Mouse (Mus musculus): ENCODE measurements around the gene Usp22. TPM values are rescaled to one million over a fixed set of nuclear protein-coding genes. Genes with fewer than 3 reads are reported as not detected.

The Usp22 gene
- polyA plus RNA-seq, 1 experiment from 2014 or later = 60.7 TPM

DNA sequence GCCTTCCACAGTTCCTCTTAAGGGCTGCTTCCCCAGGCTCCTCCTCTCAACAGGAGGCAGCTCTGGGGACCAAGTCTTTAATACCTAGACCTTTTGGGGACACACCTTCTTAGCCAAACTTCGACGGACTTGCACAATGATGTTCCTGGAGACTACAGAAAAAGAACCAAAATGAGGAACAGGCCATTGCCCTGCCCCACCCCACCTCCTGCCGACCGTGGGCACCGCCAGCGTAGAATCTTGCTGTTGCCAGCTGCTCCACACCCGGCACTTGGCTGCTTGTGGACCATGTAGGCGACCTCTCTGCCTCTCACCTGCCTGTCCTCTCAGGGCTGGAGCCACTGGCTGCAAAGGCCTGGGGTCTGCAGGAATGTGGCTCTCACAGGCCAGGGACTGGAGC lies 58.6 kb downstream of the Usp22 start:
- Histone ChIP-seq H3K9ac (no peak overlapping the region), H3K4me2 (no peak overlapping the region), H3K27ac (no peak overlapping the region), H3K9me3 (replicated peaks) (no peaks in the 10 kb centered on the region), H3K4me3 (no peak overlapping the region), H3K36me3 (no peaks in the 10 kb centered on the region), H3K27me3 (0 out of 2 replicates have a peak, but pooled peaks cover 3% of the 10 kb centered on the region), H3K4me1 (replicated peaks) (no peaks in the 10 kb centered on the region)
- no peak for ATAC-seq (replicated peaks; ENCODE audit: insufficient number of reproducible peaks, insufficient read depth, low FRiP score, low read depth)
- 48% methylated on average over 8 of the region's 8 CpGs for WGBS

DNA sequence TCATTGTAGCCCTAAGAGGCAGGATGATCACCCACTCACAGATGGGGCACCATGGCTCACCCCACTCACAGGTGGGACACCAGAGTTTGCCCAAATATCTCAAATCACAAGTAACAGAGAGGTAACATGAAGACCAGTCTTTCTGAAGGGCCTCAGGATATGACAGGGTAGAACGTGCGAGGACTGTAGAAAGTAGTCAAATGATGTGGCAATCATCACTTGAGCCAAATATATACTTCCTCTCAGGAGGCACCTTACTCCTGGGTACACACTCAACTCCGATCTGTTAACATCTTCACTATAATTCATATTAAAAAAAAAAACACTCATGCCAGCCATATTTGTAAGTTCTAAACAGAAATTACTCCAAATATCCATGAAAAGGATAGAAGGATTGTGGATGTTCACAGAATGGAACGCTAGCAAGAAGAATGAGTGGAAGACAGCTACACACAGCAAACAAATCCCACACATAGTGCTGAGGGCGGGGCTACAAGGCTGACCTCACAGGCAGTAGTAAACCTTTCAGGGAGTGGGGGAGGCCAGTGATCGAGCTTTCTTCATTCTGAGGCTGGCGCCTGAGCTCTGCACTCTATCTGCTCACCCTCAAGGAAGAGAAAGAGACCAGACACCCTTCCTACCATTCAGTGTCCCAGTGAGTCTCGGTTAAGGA lies 62.4 kb downstream of the Usp22 start:
- H3K36me3 ChIP-seq = no peaks in the 10 kb centered on the region
- H3K27me3 ChIP-seq = no peaks in the 10 kb centered on the region; the same call in 1 of the 2 replicates
- H3K4me2 ChIP-seq = no peak overlapping the region
- H3K27ac ChIP-seq = no peak overlapping the region
- no peaks in the 10 kb centered on the region for H3K9me3 ChIP-seq (replicated peaks)
- H3K9ac ChIP-seq = no peak overlapping the region
- H3K4me1 ChIP-seq (replicated peaks) = no peaks in the 10 kb centered on the region
- ATAC-seq (replicated peaks; ENCODE audit: insufficient number of reproducible peaks, insufficient read depth, low FRiP score, low read depth) = no peak
- WGBS = 63% methylated on average over 8 of the region's 8 CpGs
- no peak overlapping the region for H3K4me3 ChIP-seq

DNA sequence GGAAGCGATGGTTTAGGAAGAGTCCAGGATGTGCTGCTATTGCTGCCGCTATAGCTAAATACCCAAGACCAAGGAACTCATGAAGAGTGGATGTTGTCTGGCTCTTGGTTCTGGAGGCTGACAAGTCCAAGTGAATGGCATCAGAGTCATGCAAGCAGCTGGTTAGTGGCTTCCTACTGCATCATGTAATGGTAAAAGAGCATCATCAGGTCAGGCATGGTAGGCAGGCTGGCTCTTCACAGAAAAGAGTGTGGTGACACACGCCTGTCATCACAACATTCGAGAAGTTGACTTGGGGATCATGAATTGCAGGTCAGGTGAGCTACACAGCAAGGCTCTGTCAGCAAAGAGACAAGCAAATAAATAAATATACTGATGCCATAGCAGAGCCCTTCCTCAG lies 63.4 kb downstream of the Usp22 start:
- H3K27ac ChIP-seq = no peak overlapping the region
- ATAC-seq (replicated peaks; ENCODE audit: insufficient number of reproducible peaks, insufficient read depth, low FRiP score, low read depth) = no peak
- no peaks in the 10 kb centered on the region for H3K9me3 ChIP-seq (replicated peaks)
- WGBS = 85% methylated on average over 4 of the region's 4 CpGs
- H3K36me3 ChIP-seq = no peaks in the 10 kb centered on the region
- no peaks in the 10 kb centered on the region for H3K4me1 ChIP-seq (replicated peaks)
- H3K27me3 ChIP-seq = no peaks in the 10 kb centered on the region; the same call in 1 of the 2 replicates
- H3K9ac ChIP-seq = no peak overlapping the region
- H3K4me3 ChIP-seq = no peak overlapping the region
- no peak overlapping the region for H3K4me2 ChIP-seq

GRCm38 (mm10) chr11:61110928-61111327 lies 63.9 kb downstream of the Usp22 start:
- H3K9me3 ChIP-seq (replicated peaks) = no peaks in the 10 kb centered on the region
- no peak overlapping the region for H3K4me3 ChIP-seq
- H3K27me3 ChIP-seq = peaks cover 4% of the 10 kb centered on the region
- no peak overlapping the region for H3K27ac ChIP-seq
- no peak for ATAC-seq (replicated peaks; ENCODE audit: insufficient number of reproducible peaks, insufficient read depth, low FRiP score, low read depth)
- H3K36me3 ChIP-seq = no peaks in the 10 kb centered on the region
- no peak overlapping the region for H3K4me2 ChIP-seq
- no peaks in the 10 kb centered on the region for H3K4me1 ChIP-seq (replicated peaks)
- WGBS = 19% methylated on average over 1 of the region's 1 CpGs
- no peak overlapping the region for H3K9ac ChIP-seq

DNA sequence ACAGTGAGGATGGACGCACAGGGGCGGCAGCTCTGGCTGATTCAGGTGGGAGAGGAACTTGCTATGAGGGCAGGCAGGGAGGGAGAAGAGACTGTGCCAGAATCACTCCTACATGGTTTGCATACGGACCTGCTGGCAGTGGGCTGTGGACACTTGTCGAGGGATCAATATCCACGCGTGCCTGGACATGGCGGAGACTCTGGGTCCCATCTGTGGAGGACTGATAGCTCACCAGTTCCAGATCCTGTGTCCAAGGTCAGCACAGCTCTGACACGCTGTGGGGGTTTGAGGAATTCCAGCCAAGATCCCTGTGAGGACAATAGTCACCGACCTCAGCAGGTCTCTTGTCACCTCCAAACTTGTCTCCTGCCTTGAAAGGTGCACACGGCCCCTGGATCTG lies 64.7 kb downstream of the Usp22 start:
- H3K9me3 ChIP-seq (replicated peaks) = no peaks in the 10 kb centered on the region
- no peak overlapping the region for H3K4me2 ChIP-seq
- H3K36me3 ChIP-seq = no peaks in the 10 kb centered on the region
- no peak overlapping the region for H3K27ac ChIP-seq
- no peaks in the 10 kb centered on the region for H3K4me1 ChIP-seq (replicated peaks)
- peaks cover 4% of the 10 kb centered on the region for H3K27me3 ChIP-seq
- H3K9ac ChIP-seq = no peak overlapping the region
- no peak overlapping the region for H3K4me3 ChIP-seq
- ATAC-seq (replicated peaks; ENCODE audit: insufficient number of reproducible peaks, insufficient read depth, low FRiP score, low read depth) = no peak
- 60% methylated on average over 10 of the region's 10 CpGs for WGBS

DNA sequence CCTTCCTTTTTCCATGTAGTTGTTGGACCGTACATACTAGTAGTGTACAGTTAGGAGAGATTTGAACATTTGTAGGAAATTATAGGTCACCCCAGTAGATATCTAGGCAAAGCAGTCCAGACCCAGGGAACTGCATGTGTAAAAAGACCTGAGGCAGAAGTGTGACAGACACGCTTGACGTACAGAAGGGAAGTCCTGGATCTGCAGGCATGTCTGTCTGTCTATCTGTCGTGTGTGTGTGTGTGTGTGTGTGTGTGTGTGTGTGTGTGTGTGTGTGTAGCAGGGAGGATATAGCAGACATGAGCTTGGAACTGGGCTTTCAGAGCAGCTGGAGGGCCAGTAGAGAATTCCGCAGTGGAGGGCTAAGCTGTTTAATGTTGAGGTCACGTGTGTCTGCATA lies 65.1 kb downstream of the Usp22 start:
- Histone ChIP-seq H3K4me3 (no peak overlapping the region), H3K4me1 (replicated peaks) (no peaks in the 10 kb centered on the region), H3K4me2 (no peak overlapping the region), H3K36me3 (no peaks in the 10 kb centered on the region), H3K27me3 (peaks cover 4% of the 10 kb centered on the region), H3K9ac (no peak overlapping the region), H3K27ac (no peak overlapping the region), H3K9me3 (replicated peaks) (no peaks in the 10 kb centered on the region)
- 73% methylated on average over 6 of the region's 6 CpGs for WGBS
- no peak for ATAC-seq (replicated peaks; ENCODE audit: insufficient number of reproducible peaks, insufficient read depth, low FRiP score, low read depth)

DNA sequence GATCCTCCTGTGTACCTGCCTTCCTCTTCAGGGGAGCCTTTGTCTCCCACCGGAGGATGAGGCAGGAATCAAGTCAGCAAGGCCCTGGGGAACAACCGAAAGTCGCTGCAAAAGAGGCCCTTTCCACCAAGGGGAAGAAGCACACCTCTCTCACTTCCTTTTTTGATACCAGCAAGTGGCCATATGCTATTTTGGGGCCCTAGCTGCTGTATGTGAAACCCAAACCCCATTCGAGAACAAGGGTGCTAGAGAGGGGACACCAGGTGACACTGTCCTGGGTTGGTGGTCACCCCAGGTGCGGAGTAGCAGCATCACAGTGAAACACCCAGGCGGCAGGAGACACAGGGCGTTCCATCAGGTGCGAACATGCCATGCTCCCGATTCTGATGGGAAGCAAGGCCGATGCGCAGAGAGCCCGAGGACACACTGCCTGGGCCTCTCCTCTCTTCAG lies 65.9 kb downstream of the Usp22 start:
- H3K4me1 ChIP-seq (replicated peaks) = peaks cover 5% of the 10 kb centered on the region
- H3K36me3 ChIP-seq = no peaks in the 10 kb centered on the region
- no peak overlapping the region for H3K4me3 ChIP-seq
- 76% methylated on average over 12 of the region's 12 CpGs for WGBS
- H3K9ac ChIP-seq = no peak overlapping the region
- H3K4me2 ChIP-seq = no peak overlapping the region
- no peaks in the 10 kb centered on the region for H3K9me3 ChIP-seq (replicated peaks)
- no peak for ATAC-seq (replicated peaks; ENCODE audit: insufficient number of reproducible peaks, insufficient read depth, low FRiP score, low read depth)
- peaks cover 4% of the 10 kb centered on the region for H3K27me3 ChIP-seq
- H3K27ac ChIP-seq = no peak overlapping the region

DNA sequence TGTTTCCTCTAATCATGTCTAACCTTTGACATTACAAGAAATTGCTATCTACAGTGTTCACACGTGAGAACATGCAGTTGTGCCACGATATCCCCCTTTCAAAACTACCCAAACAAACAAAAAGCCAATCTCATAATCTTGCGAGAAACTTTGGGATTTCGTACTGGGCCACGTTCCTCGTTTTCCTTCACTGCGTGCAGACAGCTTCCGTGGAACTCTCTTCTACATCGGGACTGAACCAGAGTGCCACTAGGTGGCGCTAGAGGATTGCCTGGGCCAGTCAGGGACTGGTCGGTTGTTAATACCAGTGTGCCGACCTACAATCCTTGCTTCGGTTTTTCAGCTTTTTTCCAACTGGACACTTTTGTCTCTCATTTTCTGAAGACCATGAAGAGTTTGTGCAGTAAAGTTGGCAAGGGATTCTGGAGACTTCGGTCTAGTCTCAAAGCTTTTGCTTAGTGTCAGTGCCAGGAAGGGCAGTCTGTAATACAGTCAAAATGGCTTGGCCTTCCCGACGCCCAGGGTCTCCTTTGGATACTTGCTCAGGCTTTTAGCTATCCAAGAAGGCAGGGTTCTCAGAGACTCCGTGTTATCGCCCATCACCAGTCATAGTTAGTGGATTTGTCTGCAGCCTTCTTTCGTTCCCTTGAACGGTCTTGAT lies 70.5 kb downstream of the Usp22 start:
- H3K27me3 ChIP-seq = peaks cover 4% of the 10 kb centered on the region; the same call in 1 of the 2 replicates
- H3K4me1 ChIP-seq (replicated peaks) = peaks cover 9% of the 10 kb centered on the region
- H3K27ac ChIP-seq = no peak overlapping the region
- 17% methylated on average over 20 of the region's 20 CpGs for WGBS
- H3K4me3 ChIP-seq = no peak overlapping the region
- peak overlapping the region; percentile 39; the same call in 1 of the 2 replicates for H3K4me2 ChIP-seq
- no peaks in the 10 kb centered on the region for H3K9me3 ChIP-seq (replicated peaks)
- peak; percentile 80; the same call in 1 of the 2 replicates for ATAC-seq (replicated peaks; ENCODE audit: insufficient number of reproducible peaks, insufficient read depth, low FRiP score, low read depth)
- H3K36me3 ChIP-seq = no peaks in the 10 kb centered on the region
- H3K9ac ChIP-seq = peak overlapping the region; percentile 43; the same call in 1 of the 2 replicates

GRCm38 (mm10) chr11:61102397-61103339 lies 72.2 kb downstream of the Usp22 start:
- 72% methylated on average over 13 of the region's 13 CpGs for WGBS
- H3K9me3 ChIP-seq (replicated peaks) = no peaks in the 10 kb centered on the region
- peaks cover 4% of the 10 kb centered on the region; the same call in 1 of the 2 replicates for H3K27me3 ChIP-seq
- H3K4me3 ChIP-seq = no peak overlapping the region
- H3K9ac ChIP-seq = no peak overlapping the region
- H3K4me2 ChIP-seq = no peak overlapping the region
- H3K36me3 ChIP-seq = no peaks in the 10 kb centered on the region
- no peak for ATAC-seq (replicated peaks; ENCODE audit: insufficient number of reproducible peaks, insufficient read depth, low FRiP score, low read depth)
- H3K4me1 ChIP-seq (replicated peaks) = peaks cover 9% of the 10 kb centered on the region
- no peak overlapping the region for H3K27ac ChIP-seq

All from heart, embryonic 15.5 days (tissue).